Mouse (Mus musculus): Measurements from ENCODE around the gene Slc25a54. TPM values are rescaled to one million over a fixed set of nuclear protein-coding genes. Genes with fewer than 3 reads are reported as not detected.

Slc25a54 gene
- total and polyA plus RNA-seq, 3 experiments = not detected

- H3K4me1 ChIP-seq (ENCODE audit: insufficient read depth, low read depth, low read length) = no peaks in the 10 kb centered on the region
These were observed 42.6 kb downstream of the Slc25a54 start, which contains the start of gene Slc25a24 for GRCm38 (mm10) chr3:109122641-109123530. Gene Slc25a24, plus strand, starts transcription at chr3:109123149.

DNA sequence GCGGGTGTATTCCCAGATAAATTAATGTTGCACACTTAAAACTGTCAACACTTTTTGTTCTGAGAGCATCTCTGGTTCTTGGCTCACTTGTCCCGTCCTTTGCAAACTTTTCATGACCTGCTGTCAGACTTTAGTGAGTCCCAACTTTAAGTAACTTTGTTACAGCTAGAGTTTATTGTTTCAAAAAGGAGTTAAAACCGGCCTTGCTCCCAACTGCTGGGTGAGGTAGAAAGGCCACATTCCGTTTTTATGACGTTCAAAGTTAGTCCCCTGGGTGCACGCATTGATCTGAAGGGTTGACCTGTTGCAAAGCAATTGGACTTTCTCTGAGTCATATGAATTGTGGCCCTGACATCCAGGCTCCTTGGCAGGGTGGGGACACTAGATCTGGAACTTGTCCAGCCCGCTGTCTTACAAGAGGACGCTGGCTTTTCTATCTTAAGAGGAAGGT is 43.3 kb downstream of the Slc25a54 start:
- ATAC-seq (ENCODE audit: extremely low read depth, insufficient number of reproducible peaks, low FRiP score, poor library complexity, severe bottlenecking) (no peak), DNase-seq (ENCODE audit: low spot score) (no peak)
- Histone ChIP-seq H3K4me3 (ENCODE audit: low read depth, low read length) (no peak overlapping the region), H3K36me3 (replicated peaks) (no peaks in the 10 kb centered on the region), H3K9me3 (replicated peaks) (peaks cover 38% of the 10 kb centered on the region), H3K27me3 (ENCODE audit: insufficient read depth, low read length) (no peaks in the 10 kb centered on the region; the same call in 1 of the 2 replicates), H3K4me1 (ENCODE audit: insufficient read depth, low read depth, low read length) (no peaks in the 10 kb centered on the region)
- TF ChIP-seq TAL1 (conservative IDR thresholded peaks at IDR 0.05; ENCODE audit: low read depth, low read length) = no peak
- TF ChIP-seq CTCF (IDR thresholded peaks at IDR 0.05; ENCODE audit: low read depth, low read length) = no peak
- TF ChIP-seq GATA1 (IDR thresholded peaks at IDR 0.05; ENCODE audit: borderline replicate concordance, low read length) = no peak
- TF ChIP-seq POLR2AphosphoS5 (IDR thresholded peaks at IDR 0.05; ENCODE audit: insufficient replicate concordance, low read depth, low read length) = no peak
- TF ChIP-seq GATA2 (IDR thresholded peaks at IDR 0.05; ENCODE audit: borderline replicate concordance, low read depth, low read length) = no peak

More at GRCm38 (mm10) chr3:109122641-109123530, 42.6 kb downstream of the Slc25a54 start, which contains the start of gene Slc25a24:
- no peak within 1 kb of the TSS; the same call in 1 of the 2 replicates for H3K4me3 ChIP-seq (ENCODE audit: low read depth, low read length)
- no peaks in the 10 kb centered on the region for H3K36me3 ChIP-seq (replicated peaks)
- TF ChIP-seq POLR2AphosphoS5 (IDR thresholded peaks at IDR 0.05; ENCODE audit: insufficient replicate concordance, low read depth, low read length) (no peak), GATA2 (IDR thresholded peaks at IDR 0.05; ENCODE audit: borderline replicate concordance, low read depth, low read length) (no peak), CTCF (IDR thresholded peaks at IDR 0.05; ENCODE audit: low read depth, low read length) (no peak), TAL1 (conservative IDR thresholded peaks at IDR 0.05; ENCODE audit: low read depth, low read length) (no peak), GATA1 (IDR thresholded peaks at IDR 0.05; ENCODE audit: borderline replicate concordance, low read length) (no peak)
- H3K9me3 ChIP-seq (replicated peaks) = peaks cover 35% of the 10 kb centered on the region
- H3K27me3 ChIP-seq (ENCODE audit: insufficient read depth, low read length) = no peaks in the 10 kb centered on the region; the same call in 1 of the 2 replicates
- ATAC-seq (ENCODE audit: extremely low read depth, insufficient number of reproducible peaks, low FRiP score, poor library complexity, severe bottlenecking) (no peak), DNase-seq (ENCODE audit: low spot score) (no peak)

DNA sequence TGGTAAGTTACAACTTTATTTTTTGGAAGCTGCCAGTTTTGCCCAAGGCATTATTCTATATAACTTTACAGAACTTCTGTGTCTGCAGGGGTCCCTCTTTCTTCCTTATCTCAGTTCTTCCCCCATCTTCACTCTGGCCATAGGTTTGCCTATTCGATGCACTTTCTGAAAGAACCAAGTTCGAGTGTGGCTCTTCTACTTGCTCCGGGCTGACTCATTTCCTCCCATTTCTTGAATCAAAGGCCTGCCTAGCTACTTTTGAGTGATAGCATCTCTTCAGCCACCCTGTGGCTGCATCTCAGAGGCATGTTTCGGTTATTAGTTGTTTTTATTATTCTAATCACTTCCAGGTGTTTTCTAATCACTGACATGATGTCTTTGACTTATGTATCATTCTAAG is 43.8 kb downstream of the Slc25a54 start:
- Histone ChIP-seq H3K36me3 (replicated peaks) (no peaks in the 10 kb centered on the region), H3K4me1 (ENCODE audit: insufficient read depth, low read depth, low read length) (no peaks in the 10 kb centered on the region), H3K4me3 (ENCODE audit: low read depth, low read length) (no peak overlapping the region), H3K27me3 (ENCODE audit: insufficient read depth, low read length) (no peaks in the 10 kb centered on the region; the same call in 1 of the 2 replicates), H3K9me3 (replicated peaks) (peaks cover 38% of the 10 kb centered on the region)
- TF ChIP-seq POLR2AphosphoS5 (IDR thresholded peaks at IDR 0.05; ENCODE audit: insufficient replicate concordance, low read depth, low read length) (no peak), GATA1 (IDR thresholded peaks at IDR 0.05; ENCODE audit: borderline replicate concordance, low read length) (no peak), CTCF (IDR thresholded peaks at IDR 0.05; ENCODE audit: low read depth, low read length) (no peak), TAL1 (conservative IDR thresholded peaks at IDR 0.05; ENCODE audit: low read depth, low read length) (no peak), GATA2 (IDR thresholded peaks at IDR 0.05; ENCODE audit: borderline replicate concordance, low read depth, low read length) (no peak)
- no peak for DNase-seq (ENCODE audit: low spot score)
- ATAC-seq (ENCODE audit: extremely low read depth, insufficient number of reproducible peaks, low FRiP score, poor library complexity, severe bottlenecking) = no peak

DNA sequence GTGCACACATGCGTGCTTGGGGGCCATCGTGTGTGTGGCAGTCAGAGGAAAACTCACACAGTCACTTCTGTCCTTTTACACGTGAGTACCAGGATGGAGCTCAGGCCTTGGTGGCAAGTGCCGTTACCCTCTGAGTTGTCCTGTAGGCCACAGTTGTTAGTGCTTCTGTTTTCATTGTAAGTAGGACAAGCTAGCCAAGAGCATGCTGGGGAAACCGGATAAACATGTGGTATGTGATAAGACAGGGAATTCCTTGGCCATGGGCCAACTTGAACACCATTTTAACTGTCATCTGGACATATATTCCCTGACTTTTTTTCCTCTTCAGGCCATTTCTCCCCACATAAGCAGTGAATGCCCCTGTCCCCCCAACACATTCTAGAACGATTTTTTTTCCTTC is 45.3 kb downstream of the Slc25a54 start:
- no peaks in the 10 kb centered on the region for H3K4me1 ChIP-seq (ENCODE audit: insufficient read depth, low read depth, low read length)
- H3K9me3 ChIP-seq (replicated peaks) = peaks cover 41% of the 10 kb centered on the region
- no peak overlapping the region for H3K4me3 ChIP-seq (ENCODE audit: low read depth, low read length)
- no peaks in the 10 kb centered on the region for H3K36me3 ChIP-seq (replicated peaks)
- ATAC-seq (ENCODE audit: extremely low read depth, insufficient number of reproducible peaks, low FRiP score, poor library complexity, severe bottlenecking) (no peak), DNase-seq (ENCODE audit: low spot score) (no peak)
- H3K27me3 ChIP-seq (ENCODE audit: insufficient read depth, low read length) = no peaks in the 10 kb centered on the region; the same call in 1 of the 2 replicates
- TF ChIP-seq GATA1 (IDR thresholded peaks at IDR 0.05; ENCODE audit: borderline replicate concordance, low read length) (no peak), CTCF (IDR thresholded peaks at IDR 0.05; ENCODE audit: low read depth, low read length) (no peak), TAL1 (conservative IDR thresholded peaks at IDR 0.05; ENCODE audit: low read depth, low read length) (no peak), GATA2 (IDR thresholded peaks at IDR 0.05; ENCODE audit: borderline replicate concordance, low read depth, low read length) (no peak), POLR2AphosphoS5 (IDR thresholded peaks at IDR 0.05; ENCODE audit: insufficient replicate concordance, low read depth, low read length) (no peak)

GRCm38 (mm10) chr3:109129768-109130167 is 49.5 kb downstream of the Slc25a54 start:
- Histone ChIP-seq H3K4me1 (ENCODE audit: insufficient read depth, low read depth, low read length) (no peaks in the 10 kb centered on the region), H3K36me3 (replicated peaks) (no peaks in the 10 kb centered on the region), H3K27me3 (ENCODE audit: insufficient read depth, low read length) (no peaks in the 10 kb centered on the region), H3K9me3 (replicated peaks) (peaks cover 35% of the 10 kb centered on the region), H3K4me3 (ENCODE audit: low read depth, low read length) (no peak overlapping the region)
- TF ChIP-seq TAL1 (conservative IDR thresholded peaks at IDR 0.05; ENCODE audit: low read depth, low read length) = no peak
- no peak for ATAC-seq (ENCODE audit: extremely low read depth, insufficient number of reproducible peaks, low FRiP score, poor library complexity, severe bottlenecking)
- no peak for DNase-seq (ENCODE audit: low spot score)

DNA sequence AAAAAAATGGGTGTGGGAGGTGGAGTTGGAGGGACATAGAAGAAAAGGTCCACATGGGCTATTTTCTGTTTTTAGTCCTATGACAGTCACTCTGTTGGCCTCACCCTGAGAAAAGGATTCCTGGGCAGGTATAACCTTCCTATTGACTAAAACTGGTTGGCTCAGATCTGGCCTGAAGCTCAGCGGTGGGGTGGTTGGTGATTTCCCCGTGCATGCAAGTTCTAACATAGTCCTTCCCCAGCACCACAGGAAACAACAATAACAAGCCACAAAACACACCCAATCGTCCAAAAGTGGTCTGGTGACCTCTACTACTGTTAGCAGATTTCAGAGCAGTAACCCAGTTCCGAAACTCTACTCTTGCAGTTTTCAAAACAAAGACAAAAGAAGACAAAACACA is 52.7 kb downstream of the Slc25a54 start:
- ATAC-seq (ENCODE audit: extremely low read depth, insufficient number of reproducible peaks, low FRiP score, poor library complexity, severe bottlenecking) (no peak), DNase-seq (ENCODE audit: low spot score) (no peak)
- no peaks in the 10 kb centered on the region for H3K4me1 ChIP-seq (ENCODE audit: insufficient read depth, low read depth, low read length)
- H3K27me3 ChIP-seq (ENCODE audit: insufficient read depth, low read length) = no peaks in the 10 kb centered on the region
- no peaks in the 10 kb centered on the region for H3K36me3 ChIP-seq (replicated peaks)
- H3K4me3 ChIP-seq (ENCODE audit: low read depth, low read length) = no peak overlapping the region
- peaks cover 26% of the 10 kb centered on the region for H3K9me3 ChIP-seq (replicated peaks)
- TF ChIP-seq GATA1 (IDR thresholded peaks at IDR 0.05; ENCODE audit: borderline replicate concordance, low read length) (no peak), POLR2AphosphoS5 (IDR thresholded peaks at IDR 0.05; ENCODE audit: insufficient replicate concordance, low read depth, low read length) (no peak), GATA2 (IDR thresholded peaks at IDR 0.05; ENCODE audit: borderline replicate concordance, low read depth, low read length) (no peak)

Measured in G1E (cell line).